Comparison of ENCODE assay signal across 10 mouse cellular contexts in genomic region chr5:108696542-108696941, GRCm38 (mm10). TPM values are rescaled to one million over a fixed set of nuclear protein-coding genes. Genes with fewer than 3 reads are reported as not detected.
DNase-seq lines count a peak whose midpoint lies in the region; ATAC-seq lines count a peak whose summit lies in the region.
"Had no signal": no experiment of that assay in that cellular context is flagged by ENCODE, and none has a peak within 500 bp of the region (broad histone marks: within the 10 kb centered on the region; RNA-seq: fewer than 3 reads in every experiment).

No protein-coding gene starts in this region.

- no peak overlapping the region for H3K27ac ChIP-seq in heart, embryonic 14.5 days (replicated peaks in 1 of 2; ENCODE audit: control insufficient read depth in 1 of 2, insufficient read depth in 1 of 2, low read depth in 2 of 2, low read length in 2 of 2)
- H3K27ac ChIP-seq in neural tube, embryonic 12.5 days = no peak overlapping the region
- H3K27ac ChIP-seq in limb, embryonic 11.5 days (replicated peaks; ENCODE audit: low read depth, low read length) = peak overlapping the region; percentile 77; the same call in 1 of the 2 replicates
- H3K27ac ChIP-seq: forebrain, embryonic 15.5 days had no signal

- no peaks in the 10 kb centered on the region for H3K36me3 ChIP-seq in heart, embryonic 14.5 days (ENCODE audit: control insufficient read depth, insufficient read depth, low read length)
- H3K36me3 ChIP-seq in neural tube, embryonic 12.5 days = no peaks in the 10 kb centered on the region
- no peaks in the 10 kb centered on the region for H3K36me3 ChIP-seq in limb, embryonic 11.5 days (ENCODE audit: control insufficient read depth, insufficient read depth, low read length)
- H3K36me3 ChIP-seq: forebrain, embryonic 15.5 days had no signal

- intact Hi-C loops in heart, postnatal 10 days (cut with DNase I) = no loop called here
- intact Hi-C loops in gastrocnemius, postnatal 14 days (cut with DNase I; ENCODE audit: low total_unique reads) = no loop called here
- intact Hi-C loops in gastrocnemius, postnatal 36 days (cut with DNase I) = no loop called here

- peaks cover 44 to 64% of the 10 kb centered on the region in 2 experiments for H3K4me1 ChIP-seq in heart, embryonic 14.5 days (ENCODE audit: control insufficient read depth in 2 of 2, insufficient read depth in 2 of 2, low read length in 2 of 2)
- peaks cover 59% of the 10 kb centered on the region for H3K4me1 ChIP-seq in neural tube, embryonic 12.5 days
- peaks cover 61% of the 10 kb centered on the region for H3K4me1 ChIP-seq in limb, embryonic 11.5 days (ENCODE audit: control insufficient read depth, insufficient read depth, low read length)

- H3K4me3 ChIP-seq in heart, embryonic 14.5 days (ENCODE audit: control insufficient read depth in 1 of 2, insufficient read depth in 1 of 2, low read depth in 1 of 2, low read length in 2 of 2) = no peak overlapping the region
- H3K4me3 ChIP-seq in neural tube, embryonic 12.5 days = no peak overlapping the region
- H3K4me3 ChIP-seq in limb, embryonic 11.5 days (ENCODE audit: low read depth, low read length) = no peak overlapping the region
- H3K4me3 ChIP-seq: forebrain, embryonic 15.5 days had no signal

- no peak overlapping the region for H3K9ac ChIP-seq in heart, embryonic 14.5 days (ENCODE audit: low read length)
- H3K9ac ChIP-seq in neural tube, embryonic 12.5 days = no peak overlapping the region
- no peak overlapping the region for H3K9ac ChIP-seq in limb, embryonic 11.5 days (ENCODE audit: low read length)
- H3K9ac ChIP-seq: forebrain, embryonic 15.5 days had no signal

- H3K9me3 ChIP-seq in heart, embryonic 14.5 days (ENCODE audit: control insufficient read depth, low read length) = no peaks in the 10 kb centered on the region
- H3K9me3 ChIP-seq in neural tube, embryonic 12.5 days = no peaks in the 10 kb centered on the region
- H3K9me3 ChIP-seq in limb, embryonic 11.5 days (ENCODE audit: control insufficient read depth, low read length) = no peaks in the 10 kb centered on the region
- H3K9me3 ChIP-seq: forebrain, embryonic 15.5 days had no signal

- 80% methylated on average over 3 of the region's 3 CpGs for WGBS in heart, embryonic 14.5 days
- 78% methylated on average over 3 of the region's 3 CpGs for WGBS in neural tube, embryonic 12.5 days
- 92% methylated on average over 3 of the region's 3 CpGs for WGBS in limb, embryonic 11.5 days

- DNase-seq in heart, postnatal 10 days = no peak
- DNase-seq in neural tube, embryonic 10.5 days (ENCODE audit: extremely low spot score, low spot score) = no peak
- no peak for DNase-seq in limb, embryonic 11.5 days (ENCODE audit: low spot score)
- DNase-seq in right cerebral cortex, postnatal 4 days = no peak
- no peak for DNase-seq in gastrocnemius, postnatal 14 days
- DNase-seq in gastrocnemius, postnatal 36 days = no peak

- H3K4me2 ChIP-seq in heart, embryonic 14.5 days (ENCODE audit: low read length) = 0 out of 2 replicates have a peak overlapping the region, but pooled peaks have one; percentile 8
- peak overlapping the region; percentile 36 for H3K4me2 ChIP-seq in neural tube, embryonic 12.5 days (replicated peaks)
- H3K4me2 ChIP-seq in limb, embryonic 11.5 days (ENCODE audit: low read depth, severe bottlenecking) = peak overlapping the region; percentile 74; the same call in 1 of the 2 replicates
- H3K4me2 ChIP-seq: forebrain, embryonic 15.5 days had no signal

- no peaks in the 10 kb centered on the region for H3K27me3 ChIP-seq in heart, embryonic 14.5 days (ENCODE audit: control insufficient read depth, insufficient read depth, low read length)
- H3K27me3 ChIP-seq in neural tube, embryonic 12.5 days (replicated peaks) = peaks cover 10% of the 10 kb centered on the region
- no peaks in the 10 kb centered on the region for H3K27me3 ChIP-seq in limb, embryonic 11.5 days (ENCODE audit: control insufficient read depth, insufficient read depth, low read length)

- no peak for ATAC-seq in heart, embryonic 14.5 days (ENCODE audit: insufficient number of reproducible peaks, insufficient read depth, low FRiP score, low read depth)
- no peak for ATAC-seq in neural tube, embryonic 12.5 days (ENCODE audit: low FRiP score, low read depth)
- ATAC-seq in limb, embryonic 11.5 days (ENCODE audit: insufficient number of reproducible peaks, low FRiP score, low TSS enrichment, low read depth) = no peak
- ATAC-seq: forebrain, embryonic 15.5 days had no signal

RNA-seq across cellular contexts. Expression of gene Fgfrl1, which starts 4.4 kb away (rescaled TPM):
- polyA plus RNA-seq in heart, embryonic 14.5 days (2014; fragmentation: Nextera tagmentation; extraction: Ambion mirVana) = 23.9 and 25.2 TPM in 2 replicates
- 10 to 100 TPM; 18.0 to 24.2 TPM for total RNA-seq in heart, postnatal 10 days (2021)
- polyA plus RNA-seq in neural tube, embryonic 12.5 days (2016; fragmentation: Nextera tagmentation; extraction: Ambion mirVana) = 19.1 and 20.7 TPM in 2 replicates
- 38.1 and 46.0 TPM in 2 replicates for polyA plus RNA-seq in limb, embryonic 11.5 days (2014; fragmentation: Nextera tagmentation; extraction: Ambion mirVana)
- total RNA-seq in gastrocnemius, postnatal 14 days (2021) = 10 to 100 TPM; 31.9 to 45.4 TPM
- total RNA-seq in gastrocnemius, postnatal 36 days (2021) = 10 to 100 TPM; 25.6 to 34.7 TPM

RNA-seq across cellular contexts. Expression of gene Slc26a1, which starts 21.2 kb away (rescaled TPM):
- 0.40 and 0.53 TPM in 2 replicates for polyA plus RNA-seq in heart, embryonic 14.5 days (2014; fragmentation: Nextera tagmentation; extraction: Ambion mirVana)
- total RNA-seq in heart, postnatal 10 days (2021) = under 1 TPM in 1 of 2 experiments, not detected in 1; 0.17 TPM
- polyA plus RNA-seq in neural tube, embryonic 12.5 days (2016; fragmentation: Nextera tagmentation; extraction: Ambion mirVana) = 1.2 and 1.6 TPM in 2 replicates
- polyA plus RNA-seq in limb, embryonic 11.5 days (2014; fragmentation: Nextera tagmentation; extraction: Ambion mirVana) = 0.55 and 0.84 TPM in 2 replicates
- not detected for total RNA-seq in gastrocnemius, postnatal 14 days (2021)
- total RNA-seq in gastrocnemius, postnatal 36 days (2021) = not detected
- polyA plus RNA-seq: small intestine, adult 2 months had no signal

RNA-seq across cellular contexts. Expression of gene Dgkq, which starts 27.1 kb away (rescaled TPM):
- polyA plus RNA-seq in heart, embryonic 14.5 days (2014; fragmentation: Nextera tagmentation; extraction: Ambion mirVana) = 5.6 and 6.6 TPM in 2 replicates
- 10 to 100 TPM; 12.8 to 13.4 TPM for total RNA-seq in heart, postnatal 10 days (2021)
- polyA plus RNA-seq in neural tube, embryonic 12.5 days (2016; fragmentation: Nextera tagmentation; extraction: Ambion mirVana) = 19.8 and 23.5 TPM in 2 replicates
- 8.5 and 11.3 TPM in 2 replicates for polyA plus RNA-seq in limb, embryonic 11.5 days (2014; fragmentation: Nextera tagmentation; extraction: Ambion mirVana)
- 1 to 10 TPM; 4.5 to 5.2 TPM for total RNA-seq in gastrocnemius, postnatal 14 days (2021)
- total RNA-seq in gastrocnemius, postnatal 36 days (2021) = 1 to 10 TPM; 4.6 to 7.3 TPM

RNA-seq across cellular contexts. Expression of gene Idua, which starts 36.4 kb away (rescaled TPM):
- 14.5 and 14.9 TPM in 2 replicates for polyA plus RNA-seq in heart, embryonic 14.5 days (2014; fragmentation: Nextera tagmentation; extraction: Ambion mirVana)
- total RNA-seq in heart, postnatal 10 days (2021) = 10 to 100 TPM; 13.2 to 14.6 TPM
- polyA plus RNA-seq in neural tube, embryonic 12.5 days (2016; fragmentation: Nextera tagmentation; extraction: Ambion mirVana) = 8.0 and 8.2 TPM in 2 replicates
- 14.3 and 14.5 TPM in 2 replicates for polyA plus RNA-seq in limb, embryonic 11.5 days (2014; fragmentation: Nextera tagmentation; extraction: Ambion mirVana)
- 1 to 10 TPM; 5.8 to 8.8 TPM for total RNA-seq in gastrocnemius, postnatal 14 days (2021)
- 1 to 10 TPM; 7.2 to 8.9 TPM for total RNA-seq in gastrocnemius, postnatal 36 days (2021)

Comparison
In these comparisons a context has a peak if more than half of its experiments do, and no peak if none do; other contexts are left out.
1. H3K4me2 ChIP-seq: peak in every context shown above with its lines; median percentile 74 in limb, embryonic 11.5 days; 36 in neural tube, embryonic 12.5 days; 8 in heart, embryonic 14.5 days.